Mouse (Mus musculus) left cerebral cortex, postnatal 10 days (tissue): ENCODE measurements around the gene Atf7. TPM values are rescaled to one million over a fixed set of nuclear protein-coding genes. Genes with fewer than 3 reads are reported as not detected.

Experiments used
- microRNA-seq: library from miRNA; unstranded; fragments of <30 nt; microRNA quantifications from one replicate; pipeline ENCODE4 v1.2.0, GENCODE M21; 2022
- total RNA-seq, 2 experiments: library from RNA; stranded (reverse); gene quantifications; 2 replicates each; pipeline ENCODE4 v1.2.3; 2021

Atf7 gene
- total RNA-seq, 2 experiments from 2014 or later = 26.7 to 34.4 TPM

Small RNA genes within 50 kb of the gene (microRNA-seq; reads per million reads assigned to microRNA genes)
- gene Mir688 = not detected

Other genes with a start within 250 kb of the Atf7 start
- 10 to 100 TPM; 23.1 to 26.4 TPM for gene Sp1, start 219.3 kb downstream of the Atf7 start, total RNA-seq
- gene Amhr2, start 180.1 kb downstream of the Atf7 start, total RNA-seq = under 1 TPM in 1 of 2 experiments, not detected in 1; 0.81 TPM
- gene Prr13, start 166.4 kb downstream of the Atf7 start, total RNA-seq = 10 to 100 TPM; 19.1 to 21.6 TPM
- gene Pcbp2, start 154.9 kb downstream of the Atf7 start, total RNA-seq = 100 to 1,000 TPM; 457 to 465 TPM
- not detected for gene Gm10337, start 121.7 kb downstream of the Atf7 start, total RNA-seq
- 10 to 100 TPM; 93.0 to 95.6 TPM for gene Map3k12, start 108.4 kb downstream of the Atf7 start, total RNA-seq
- 10 to 100 TPM; 40.8 to 42.5 TPM for gene Tarbp2, start 107.3 kb downstream of the Atf7 start, total RNA-seq
- gene Npff, start 100.5 kb downstream of the Atf7 start, total RNA-seq = 1 to 10 TPM; 3.4 to 4.2 TPM
- gene Gm28047, start 397 bp downstream of the Atf7 start, total RNA-seq = 1 to 10 TPM in 1 of 2 experiments, not detected in 1; 1.2 TPM
- 1 to 10 TPM; 9.7 to 9.8 TPM for gene Atp5g2, start 46.9 kb upstream of the Atf7 start, total RNA-seq
- gene Calcoco1, start 96.7 kb upstream of the Atf7 start, total RNA-seq = 10 to 100 TPM; 44.3 to 46.7 TPM